Mouse (Mus musculus) kidney, adult 18-20 months (tissue): ENCODE results near the gene Tnfaip3.
A peak's percentile ranks its signal among the peaks of the same experiment; 100 is the strongest.

Experiments
- DNase-seq: peaks from one replicate; pipeline ENCODE4 v3.0.0; 2021

Tnfaip3 gene

GRCm38 (mm10) chr10:19015257-19015862, at the start of gene Tnfaip3:
TSS of gene Tnfaip3 (minus strand) at chr10:19015657.
- peak; percentile 98 for DNase-seq

DNA sequence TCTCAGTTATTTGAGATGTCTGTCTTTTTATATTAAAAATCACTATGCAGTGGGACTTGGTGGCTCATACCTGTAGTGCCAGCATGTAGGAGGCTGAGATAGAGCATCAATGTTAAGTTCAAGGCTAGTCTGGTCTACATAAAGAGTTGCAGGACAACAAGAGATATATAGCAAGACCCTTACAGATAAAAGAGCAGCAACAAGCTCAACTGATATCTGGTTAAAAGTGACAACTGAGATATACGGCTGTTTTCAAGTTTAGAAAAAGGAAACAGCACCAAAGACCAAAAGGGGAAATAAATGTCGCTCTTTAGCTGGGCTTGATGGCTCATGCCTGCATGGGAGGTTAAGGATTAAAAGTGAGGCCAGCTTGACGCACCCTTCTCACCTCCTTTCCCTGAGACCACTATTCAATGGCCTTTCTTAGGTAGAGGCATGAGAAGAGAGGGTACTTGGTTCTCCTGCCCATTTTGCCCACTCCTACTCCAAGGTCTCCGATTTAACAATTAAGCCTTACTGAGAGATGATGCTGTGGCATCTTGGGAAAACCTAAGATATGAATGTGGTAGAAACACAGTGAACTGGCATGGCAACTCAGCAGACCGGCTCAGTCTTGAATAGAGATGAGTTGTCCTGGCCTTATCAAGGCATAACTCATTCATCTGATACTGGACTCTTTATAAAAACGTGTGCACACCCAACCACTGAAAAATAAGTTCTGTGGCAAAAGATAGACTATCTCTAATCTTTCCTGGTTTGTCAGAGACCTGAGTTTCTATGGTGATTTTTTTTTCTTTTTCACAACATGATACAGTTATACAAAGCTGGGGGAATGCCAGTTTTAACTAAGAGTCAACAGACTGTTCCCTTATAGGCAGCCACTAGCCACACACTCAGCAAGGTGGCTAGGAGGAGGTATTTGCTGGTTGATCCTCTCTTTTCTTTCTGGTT, 49.5 kb upstream of the Tnfaip3 start:
- DNase-seq, result no peak

DNA sequence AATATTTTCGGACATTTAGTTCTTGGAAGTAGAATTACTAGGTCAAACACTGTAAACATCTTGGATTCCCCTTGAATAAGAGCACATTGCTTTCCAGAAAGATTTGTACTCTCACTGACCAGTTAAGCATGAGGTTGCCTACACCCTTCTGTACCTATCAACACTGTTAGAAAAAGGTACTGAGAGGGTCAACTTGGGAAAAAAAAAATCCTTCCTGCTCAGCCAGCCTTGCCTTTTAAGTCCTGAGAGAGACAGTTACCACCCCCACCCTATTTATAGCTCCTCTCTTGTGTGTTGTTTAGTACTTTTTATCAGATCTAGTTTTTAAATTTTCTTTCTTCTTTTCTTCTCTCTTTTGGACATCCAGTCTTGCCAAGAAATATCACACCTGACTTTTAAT, 48.2 kb upstream of the Tnfaip3 start:
- no peak for DNase-seq

DNA sequence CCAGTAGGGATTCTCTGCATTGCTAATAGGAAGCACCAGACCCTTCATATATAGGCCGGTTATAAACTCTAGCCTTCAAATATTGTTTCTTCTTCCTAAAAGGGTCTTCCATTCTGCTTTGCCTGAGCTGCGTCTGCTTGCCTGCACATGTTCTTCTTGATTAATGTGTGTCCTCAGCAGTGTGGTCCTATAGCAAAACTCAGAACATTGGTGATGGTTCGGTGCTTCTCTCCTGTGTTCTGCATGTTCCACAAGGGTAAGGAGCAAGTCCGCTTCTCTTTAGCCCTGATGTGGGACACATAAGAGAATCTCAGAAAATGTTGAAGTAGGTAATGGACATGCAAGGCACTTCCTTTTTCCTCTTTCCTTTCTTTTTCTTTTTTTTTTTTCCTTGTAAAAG, 47.8 kb upstream of the Tnfaip3 start:
- no peak for DNase-seq

DNA sequence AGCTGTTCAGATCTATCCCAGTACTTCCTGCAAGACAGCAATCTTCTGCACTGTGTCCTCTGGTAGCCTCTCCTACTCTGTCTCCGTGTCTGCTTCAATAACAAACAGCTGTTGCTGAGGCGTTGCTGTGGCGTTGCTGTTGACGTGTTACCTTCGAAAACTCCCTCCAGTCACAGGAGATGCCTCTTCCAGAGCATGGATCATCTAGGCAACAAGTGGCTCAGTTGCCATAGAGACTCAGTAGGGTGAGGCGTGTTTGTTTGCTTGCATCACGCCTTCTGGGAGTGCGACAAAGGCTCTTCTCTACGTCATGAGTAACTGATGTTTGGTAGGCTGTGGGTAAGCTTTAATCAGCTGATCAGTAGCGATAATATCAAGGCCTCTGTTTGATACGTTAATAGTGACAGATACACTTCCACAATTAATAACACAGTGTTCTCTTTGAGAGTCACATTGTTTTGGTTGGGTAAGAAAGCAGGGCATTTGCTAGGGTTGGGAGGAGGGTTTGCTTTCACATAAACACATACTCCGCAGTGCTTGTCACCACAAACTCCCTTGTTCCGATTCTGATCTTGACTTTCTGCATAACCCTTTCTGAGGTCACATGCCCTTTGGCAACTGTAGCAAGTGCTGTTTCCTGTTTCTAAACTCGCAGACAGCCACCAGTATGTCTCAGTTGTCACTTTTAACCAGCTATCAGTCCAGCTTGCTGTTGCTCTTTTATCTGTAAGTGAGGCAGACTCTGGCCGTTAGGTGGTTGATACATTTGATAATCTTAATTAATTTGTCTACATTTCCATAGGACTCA, 46.8 kb upstream of the Tnfaip3 start:
- peak; percentile 22 for DNase-seq

DNA sequence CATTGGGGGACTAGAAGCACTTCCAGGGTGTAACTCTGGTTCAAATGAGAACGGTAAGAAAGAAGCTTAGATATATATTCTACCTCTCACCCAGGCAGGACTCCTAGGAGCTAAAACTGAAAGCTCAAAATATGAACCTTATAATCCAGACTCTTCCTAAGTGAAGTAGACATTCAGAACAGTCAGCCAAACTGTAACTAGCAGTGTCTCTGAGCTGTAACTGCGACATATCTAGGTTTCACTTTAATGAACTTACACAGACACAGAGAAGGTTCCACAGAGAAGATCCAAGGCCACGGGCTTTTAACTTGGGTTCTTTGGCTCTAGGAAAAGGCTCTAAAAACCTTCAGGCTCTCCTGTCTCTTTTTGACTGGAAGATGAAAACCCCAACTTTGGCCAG, 45.7 kb upstream of the Tnfaip3 start:
- no peak for DNase-seq

- DNase-seq, result no peak
Observed at GRCm38 (mm10) chr10:19053524-19053923, 38.1 kb upstream of the Tnfaip3 start.

DNA sequence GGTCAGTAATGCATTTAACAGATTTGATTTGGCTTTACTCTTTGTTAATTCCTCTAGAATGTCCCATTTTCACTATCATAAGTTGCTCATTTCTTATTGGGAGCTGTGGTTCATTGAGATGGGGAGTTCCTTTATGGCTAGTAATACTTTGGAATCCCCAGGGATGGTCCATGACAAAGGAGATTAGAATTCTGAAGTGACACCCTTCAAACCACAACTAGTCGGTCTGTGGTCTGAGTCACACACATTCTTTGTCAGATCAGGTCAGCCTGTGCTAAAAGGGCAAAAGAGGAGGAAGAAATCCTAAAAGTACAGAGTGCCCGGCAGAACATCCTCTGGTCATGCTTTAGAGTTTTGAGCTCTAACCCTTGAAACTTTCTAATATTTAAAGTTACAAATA, 30.5 kb upstream of the Tnfaip3 start:
- no peak for DNase-seq

DNA sequence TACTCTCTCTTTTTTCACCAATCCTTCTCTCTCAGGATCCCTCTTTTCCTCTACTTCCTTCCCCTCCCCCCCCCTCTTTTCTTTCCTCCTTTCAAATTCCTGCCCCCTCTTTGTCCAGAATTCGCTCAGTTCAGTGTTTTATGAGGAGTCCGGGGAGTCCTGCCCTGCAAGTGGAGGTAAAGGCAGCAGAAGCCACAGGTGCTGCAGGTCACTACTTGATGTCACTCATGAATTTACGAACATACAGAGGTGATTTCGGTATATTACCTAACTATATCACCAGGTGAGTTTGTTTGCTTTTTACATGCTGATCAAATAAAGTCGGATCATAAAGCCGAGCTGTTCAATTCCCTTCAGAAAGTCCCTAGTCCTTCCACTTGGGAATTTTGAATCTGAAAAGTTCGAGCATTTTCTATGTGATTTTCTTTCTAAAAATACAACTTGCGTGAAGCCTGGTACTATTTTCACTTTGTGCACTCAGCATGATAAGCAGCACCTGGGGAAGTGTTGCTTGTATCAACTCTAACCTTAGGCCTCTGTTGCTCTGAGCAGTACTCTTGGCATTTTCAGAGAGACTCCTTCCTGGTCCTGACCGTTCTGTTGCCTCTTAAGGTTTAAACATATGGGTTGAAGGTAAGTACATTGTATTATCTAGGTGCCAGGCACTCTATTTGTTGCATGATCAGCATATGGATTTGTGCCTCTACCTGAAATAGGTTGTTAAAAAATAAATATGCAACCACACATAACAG, 29.5 kb upstream of the Tnfaip3 start:
- no peak for DNase-seq

- no peak for DNase-seq
Observed at GRCm38 (mm10) chr10:19043529-19044262, 28.2 kb upstream of the Tnfaip3 start.

GRCm38 (mm10) chr10:19040147-19040546, 24.7 kb upstream of the Tnfaip3 start:
- no peak for DNase-seq

DNA sequence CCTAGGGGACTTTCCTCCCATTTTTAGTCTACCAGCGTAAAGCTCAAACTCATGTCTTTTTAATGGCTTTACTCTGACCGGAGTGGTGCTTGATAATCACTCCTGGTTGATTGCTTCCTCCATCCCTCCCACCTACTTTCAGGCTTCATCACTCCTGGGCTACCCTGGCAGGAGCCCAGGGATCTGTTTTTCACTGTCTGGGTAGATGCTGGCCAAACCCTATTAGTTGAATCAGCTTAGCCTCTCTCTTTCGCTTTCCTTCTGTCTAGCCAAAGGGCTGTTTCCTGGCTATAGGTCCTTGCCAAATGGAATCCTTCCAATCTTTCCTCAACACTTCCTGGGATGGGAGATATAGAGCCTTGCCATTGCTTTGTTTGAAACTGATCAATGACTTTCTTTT, 19.3 kb upstream of the Tnfaip3 start:
- DNase-seq, result no peak

DNA sequence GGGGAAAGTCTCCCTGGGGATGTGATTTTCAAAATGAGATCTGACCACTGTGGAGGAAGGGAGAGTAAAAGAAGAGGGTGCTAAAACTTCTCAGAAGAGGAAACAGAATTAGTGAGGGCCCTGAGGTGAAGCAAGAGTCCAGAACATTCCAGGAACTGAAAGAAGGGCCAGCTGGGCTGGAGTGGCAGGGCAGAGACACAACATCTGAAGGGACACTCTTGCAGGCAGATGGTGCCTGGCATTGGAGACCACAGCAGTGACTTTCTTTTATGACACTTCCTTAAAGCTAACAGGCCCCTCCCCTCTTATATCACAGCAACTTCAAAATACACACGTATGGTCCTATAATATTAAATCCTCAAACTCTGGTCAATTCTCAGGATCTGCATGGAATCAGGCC, 18.2 kb upstream of the Tnfaip3 start:
- DNase-seq, result no peak

DNA sequence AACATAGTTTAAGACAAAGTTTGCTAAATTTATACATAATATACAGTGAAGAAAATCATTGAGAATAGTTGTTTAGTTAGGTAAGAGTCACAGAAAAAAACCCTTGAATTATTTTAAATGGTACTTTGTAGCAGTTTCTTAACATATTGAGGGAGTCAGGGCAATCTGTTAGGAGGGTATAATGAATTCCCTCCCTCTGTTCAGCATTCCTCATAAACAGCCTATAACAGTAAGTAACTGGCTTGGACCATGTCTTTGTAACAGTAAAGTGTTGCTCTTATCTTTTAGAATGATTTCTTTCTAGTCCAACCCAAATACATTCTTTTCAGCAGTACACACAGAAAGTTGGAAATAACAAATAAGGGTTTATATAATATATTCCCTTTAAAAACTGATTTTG, 16.4 kb upstream of the Tnfaip3 start:
- no peak for DNase-seq

DNA sequence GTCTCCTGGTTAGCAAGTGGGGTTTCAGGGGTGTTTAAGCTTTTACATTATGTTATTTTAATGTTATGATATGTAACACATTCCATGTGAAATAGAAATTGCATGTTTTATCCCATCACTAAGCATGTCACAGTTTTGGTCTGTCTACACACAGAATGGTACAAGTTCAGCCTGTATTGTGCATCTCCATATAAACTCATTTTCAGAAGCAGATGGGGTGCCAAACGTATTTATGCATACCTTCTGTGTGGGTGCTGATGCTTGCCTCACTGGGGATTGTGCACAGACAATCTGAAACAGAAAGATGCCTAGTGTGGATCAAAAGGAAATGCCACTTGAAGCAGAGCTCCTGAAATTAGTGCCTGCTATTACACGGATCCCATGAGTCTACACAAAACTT, 15.2 kb upstream of the Tnfaip3 start:
- DNase-seq, result no peak

- no peak for DNase-seq
Observed at GRCm38 (mm10) chr10:19026710-19027109, 11.3 kb upstream of the Tnfaip3 start.

- no peak for DNase-seq
Observed at GRCm38 (mm10) chr10:19024353-19024752, 8.9 kb upstream of the Tnfaip3 start.

- DNase-seq, result no peak
Observed at GRCm38 (mm10) chr10:19023622-19024326, 8.3 kb upstream of the Tnfaip3 start.

DNA sequence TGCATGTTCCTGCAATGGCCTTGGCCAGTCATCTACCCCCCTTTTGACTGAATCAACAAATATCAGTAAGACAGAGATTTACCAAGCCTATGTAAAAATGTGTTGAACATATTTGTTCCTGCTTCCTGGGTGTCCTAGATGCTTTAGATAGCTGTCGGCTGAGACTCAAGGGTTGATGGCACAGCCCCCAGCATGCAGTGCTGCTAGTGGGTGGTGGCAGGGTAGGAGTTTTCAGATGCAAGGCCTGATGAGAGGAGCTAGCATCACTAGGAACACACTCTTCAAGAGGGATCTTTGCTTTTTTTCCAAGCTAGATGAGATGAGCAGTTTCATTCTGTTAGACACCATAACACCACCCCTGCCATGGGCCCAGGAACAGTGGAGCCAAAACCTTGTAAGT, 6.8 kb upstream of the Tnfaip3 start:
- DNase-seq, result no peak

DNA sequence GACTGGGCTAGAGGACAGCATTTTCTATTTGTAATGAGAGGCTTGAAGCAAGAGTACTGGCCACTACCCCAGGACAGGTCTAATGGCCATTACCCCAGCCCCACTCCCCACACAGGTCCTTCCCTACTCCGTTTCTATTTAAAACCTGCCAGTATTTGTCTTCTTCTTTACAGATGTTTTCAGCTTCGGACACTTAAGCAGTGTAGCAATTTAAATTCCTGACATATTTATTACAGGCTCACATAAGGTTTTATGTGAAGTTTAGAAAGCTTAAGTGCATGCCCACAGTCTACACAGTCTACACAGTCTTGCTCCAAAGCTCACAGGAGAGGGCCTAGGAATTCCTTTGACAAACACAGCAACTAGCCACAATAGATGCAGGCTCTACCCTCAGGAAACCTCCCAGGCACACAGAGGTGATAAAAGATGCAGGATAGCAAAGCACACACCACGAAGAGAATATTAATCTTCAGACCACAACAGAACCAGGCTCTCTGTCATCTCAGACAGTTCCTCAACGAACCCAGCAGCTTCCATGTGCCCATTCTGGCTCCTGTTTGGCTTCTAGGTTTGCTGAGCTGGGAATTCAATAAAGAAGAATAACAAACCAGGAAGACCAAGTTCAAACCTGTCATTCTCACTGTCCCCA, 1.5 kb upstream of the Tnfaip3 start:
- no peak for DNase-seq
